Mouse (Mus musculus): ENCODE data around the gene Kxd1.

Gene Kxd1

DNA sequence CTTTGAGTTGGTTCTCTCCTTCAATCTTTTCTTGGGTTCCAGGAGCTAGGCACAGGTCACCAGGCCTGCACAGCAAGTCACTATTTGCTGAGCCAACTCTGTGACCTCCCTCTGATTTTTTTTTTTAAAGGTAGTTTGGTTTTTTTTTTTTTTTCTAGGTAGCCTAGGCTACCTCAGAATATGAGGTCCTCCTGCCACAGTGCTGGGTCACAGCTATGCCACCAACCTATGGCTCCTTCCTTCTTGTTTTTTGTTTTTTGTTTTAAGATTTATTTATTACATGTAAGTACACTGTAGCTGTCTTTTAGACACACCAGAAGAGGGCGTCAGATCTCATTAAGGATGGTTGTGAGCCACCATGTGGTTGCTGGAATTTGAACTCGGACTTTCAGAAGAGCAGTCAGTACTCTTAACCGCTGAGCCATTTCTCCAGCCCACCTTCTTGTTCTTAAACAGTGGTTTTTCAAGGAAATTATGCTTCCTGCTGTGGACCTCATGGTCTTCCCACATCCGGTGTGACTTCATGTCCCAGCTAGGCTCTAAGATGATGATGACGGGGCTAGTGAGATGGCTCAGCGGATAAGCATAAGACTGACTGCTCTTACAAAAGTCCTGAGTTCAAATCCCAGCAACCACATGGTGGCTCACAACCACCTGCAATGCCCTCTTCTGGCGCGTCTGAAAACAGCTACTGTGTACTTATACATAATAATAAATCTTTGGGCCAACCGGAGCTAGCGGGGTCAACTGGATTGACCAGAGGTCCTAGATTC is 21.8 kb upstream of the Kxd1 start:
- no peak for DNase-seq (ENCODE audit: low read depth in 1 of 2, low spot score in 2 of 2)

DNA sequence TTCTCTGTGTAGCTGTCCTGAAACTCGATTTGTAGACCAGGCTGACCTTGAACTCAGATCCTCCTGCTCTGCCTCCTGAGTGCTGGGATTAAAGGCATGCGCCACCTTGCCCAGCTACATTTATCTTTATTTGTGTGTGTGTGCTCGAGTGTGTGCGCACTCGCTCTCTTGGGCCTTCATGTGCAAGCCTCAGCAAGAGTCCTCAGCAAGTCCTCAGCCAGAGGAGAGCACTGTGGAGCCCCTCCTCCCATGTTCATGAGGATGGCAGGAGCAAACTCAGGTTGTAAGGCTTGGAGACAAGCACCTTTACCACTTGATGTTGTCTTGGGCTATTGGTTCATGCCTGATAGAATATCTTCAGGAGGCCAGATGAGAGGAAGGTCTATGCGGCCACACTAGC is 20.0 kb upstream of the Kxd1 start:
- DNase-seq (ENCODE audit: low read depth in 1 of 2, low spot score in 2 of 2) = no peak

DNA sequence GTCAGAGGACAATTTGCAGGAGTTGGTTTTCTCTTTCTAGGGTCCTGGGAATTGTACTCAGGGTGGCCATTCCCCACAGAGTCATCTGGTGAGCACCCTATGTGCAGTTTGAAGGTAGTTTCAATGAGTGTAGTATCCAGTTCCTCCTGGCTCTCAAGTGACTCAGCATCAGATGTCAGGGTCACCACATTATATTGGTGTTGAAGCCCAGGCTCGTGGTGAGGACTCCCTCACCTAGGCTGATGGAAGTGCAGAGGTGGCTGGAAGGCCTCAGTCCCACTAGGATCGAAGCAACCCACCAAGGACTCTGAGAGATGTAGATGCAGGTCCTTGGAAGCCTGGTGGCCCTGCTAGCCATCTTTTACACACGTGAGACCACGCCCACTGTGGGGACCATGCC is 18.7 kb upstream of the Kxd1 start:
- DNase-seq (ENCODE audit: low read depth in 1 of 2, low spot score in 2 of 2) = peak in 1 of 2 experiments; percentile 36

DNA sequence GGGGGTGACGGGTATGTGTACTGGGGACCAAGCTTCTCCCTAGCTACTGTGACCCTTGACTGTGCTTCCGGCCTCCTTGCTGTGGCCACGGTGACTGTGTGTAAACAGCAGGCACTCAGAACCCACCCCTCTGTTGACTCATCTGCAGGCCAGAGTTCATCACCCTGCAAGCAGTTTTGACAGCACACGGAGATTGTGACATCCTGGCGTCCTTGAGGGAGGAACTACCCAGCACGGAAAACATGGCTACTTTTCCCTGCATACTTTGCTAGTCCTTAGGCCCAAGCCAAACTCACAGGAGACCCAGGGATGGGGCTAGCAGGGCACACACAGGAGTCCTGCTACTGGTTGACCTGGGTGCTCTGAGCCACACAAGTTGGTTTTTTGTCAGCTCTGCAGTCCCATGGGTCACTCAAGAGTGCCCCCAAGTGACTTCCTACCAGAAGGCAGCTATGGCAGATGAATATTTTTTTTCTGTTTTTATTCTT is 16.5 kb upstream of the Kxd1 start:
- DNase-seq (ENCODE audit: low read depth in 1 of 2, low spot score in 2 of 2) = peak; percentile 68 to 79

DNA sequence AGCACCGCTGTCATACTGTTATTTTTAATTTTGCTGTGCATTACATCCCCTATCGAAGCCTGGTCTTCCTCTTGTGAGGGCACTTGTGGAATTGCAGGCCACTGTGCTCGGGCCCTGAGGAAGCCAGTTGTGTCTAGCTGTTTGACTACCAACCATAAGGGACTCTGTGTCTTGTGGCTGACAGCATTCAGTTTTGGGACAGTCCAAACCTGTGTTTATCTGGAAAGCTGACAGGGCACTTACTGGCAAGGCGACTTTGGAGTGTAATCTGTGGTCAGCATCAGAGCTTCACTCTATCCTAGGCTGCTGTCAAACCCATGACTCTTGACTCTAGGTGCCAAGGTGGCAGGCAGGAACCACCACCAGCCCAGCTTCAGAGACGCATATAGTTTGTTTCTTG is 13.3 kb upstream of the Kxd1 start:
- DNase-seq (ENCODE audit: low read depth in 1 of 2, low spot score in 2 of 2) = no peak

DNA sequence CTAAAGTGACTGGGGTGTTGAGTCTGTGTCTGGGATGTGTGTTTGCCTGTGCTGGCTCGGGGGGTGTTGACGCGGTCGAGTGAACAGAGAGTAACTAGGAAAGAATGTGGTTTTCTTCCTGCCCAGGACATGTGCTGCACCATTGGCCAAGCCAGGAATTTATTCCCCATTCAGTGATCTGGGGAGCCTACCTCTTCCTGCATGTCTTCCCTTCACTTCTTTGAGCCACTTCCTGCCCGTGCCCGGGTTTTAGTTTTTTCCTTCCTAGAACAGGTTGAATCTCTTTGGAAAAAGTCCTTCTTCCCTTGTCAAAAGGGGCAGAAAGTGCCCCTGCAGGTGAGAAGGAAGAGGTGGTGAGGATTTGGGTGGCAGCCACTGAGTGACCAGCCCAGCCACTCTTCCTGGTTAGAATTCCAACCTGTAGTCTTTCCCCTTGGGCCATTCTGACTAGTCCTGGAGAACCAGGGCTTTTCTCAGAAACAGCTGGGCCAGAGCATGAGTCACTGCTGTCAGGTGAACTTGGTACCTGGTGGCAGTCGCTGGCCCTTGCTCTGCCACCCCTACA is 12.8 kb upstream of the Kxd1 start:
- no peak for DNase-seq (ENCODE audit: low read depth in 1 of 2, low spot score in 2 of 2)

DNA sequence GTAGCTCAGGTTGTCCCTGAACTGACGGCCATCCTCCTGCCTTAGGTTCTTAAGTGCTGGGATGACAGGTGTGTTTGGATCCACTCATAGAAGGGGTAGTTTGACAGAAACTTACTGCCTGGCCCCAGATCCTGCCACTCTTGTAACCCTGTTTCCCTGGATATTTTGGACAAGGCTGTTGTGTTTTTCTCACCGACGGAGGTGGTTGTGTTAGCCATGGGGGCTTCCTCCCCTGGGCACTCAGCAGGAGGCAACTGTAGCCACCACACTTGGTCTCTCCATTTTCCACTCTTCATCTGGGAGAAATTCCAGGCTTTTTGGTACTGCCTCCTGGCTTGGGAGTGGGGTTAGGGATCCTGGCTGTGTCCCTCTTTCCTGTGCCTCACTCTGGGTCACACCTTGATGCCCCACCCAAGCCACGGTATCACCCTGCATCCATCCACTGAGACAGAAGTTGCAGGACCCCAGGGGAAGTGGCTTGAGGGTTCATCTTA is 12.3 kb upstream of the Kxd1 start:
- no peak for DNase-seq (ENCODE audit: low read depth in 1 of 2, low spot score in 2 of 2)

DNA sequence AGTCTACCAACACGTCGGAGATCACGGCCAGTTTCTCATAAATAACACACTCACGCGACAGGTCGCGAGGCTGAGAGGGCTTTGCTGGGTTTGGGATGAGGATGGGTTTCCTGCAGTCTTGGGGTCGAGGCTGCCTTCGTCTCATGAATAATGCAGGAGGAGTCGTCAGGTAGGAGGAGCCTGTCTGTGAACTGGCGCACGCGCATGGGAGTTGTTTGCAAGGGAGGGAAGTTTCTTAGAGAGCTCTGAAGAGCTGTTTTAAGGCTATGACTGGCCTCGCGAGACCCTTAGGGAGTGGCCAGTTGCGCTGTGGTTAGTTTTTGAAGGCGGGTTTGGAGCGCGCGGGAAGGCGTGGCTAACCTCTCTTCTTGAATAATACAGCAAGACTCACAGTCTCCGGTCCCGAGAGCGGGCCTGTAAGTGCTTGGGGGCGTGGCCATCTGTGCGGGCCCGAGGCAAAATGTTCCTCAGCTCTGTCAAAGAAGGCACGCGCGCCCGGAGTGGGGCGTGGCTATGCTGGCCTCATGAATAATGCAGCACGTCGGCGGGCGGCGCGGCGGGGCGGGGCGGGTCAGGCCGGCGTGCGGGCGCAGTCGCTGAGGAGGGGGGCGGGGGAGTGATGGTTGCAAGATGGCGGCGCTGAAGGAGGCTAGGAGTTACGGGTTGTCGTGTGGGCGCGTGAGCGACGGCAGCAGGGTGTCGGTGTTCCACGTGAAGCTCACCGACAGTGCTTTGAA is 11.5 kb upstream of the Kxd1 start, which contains the start of gene Ell:
Ell (plus strand) TSS at position 381 of the 737 bp plus-strand sequence.
- peak; percentile 98 to 99 for DNase-seq (ENCODE audit: low read depth in 1 of 2, low spot score in 2 of 2)

DNA sequence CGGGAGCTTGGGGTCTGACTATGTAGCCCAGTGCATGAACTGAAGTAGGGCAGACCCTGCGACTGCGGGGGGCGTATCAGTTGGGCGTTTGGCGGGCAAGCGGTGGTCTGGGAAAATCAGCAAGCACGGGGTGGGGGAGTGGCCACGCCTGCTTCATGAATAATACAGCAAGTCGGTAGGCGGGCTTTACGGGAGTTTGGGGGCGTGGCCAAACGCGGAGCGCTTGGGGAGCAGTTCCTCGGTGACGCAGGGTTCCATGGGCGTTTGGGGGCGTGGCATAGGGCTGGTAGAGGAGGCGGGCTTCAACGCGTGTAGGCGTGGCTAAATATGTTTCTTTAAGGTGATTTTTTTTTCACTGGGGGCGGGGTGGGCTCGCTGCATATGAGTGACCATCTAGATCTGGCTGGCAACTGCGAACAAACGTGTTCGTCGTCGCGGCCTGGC is 10.9 kb upstream of the Kxd1 start:
- DNase-seq (ENCODE audit: low read depth in 1 of 2, low spot score in 2 of 2) = peak; percentile 97 to 99

DNA sequence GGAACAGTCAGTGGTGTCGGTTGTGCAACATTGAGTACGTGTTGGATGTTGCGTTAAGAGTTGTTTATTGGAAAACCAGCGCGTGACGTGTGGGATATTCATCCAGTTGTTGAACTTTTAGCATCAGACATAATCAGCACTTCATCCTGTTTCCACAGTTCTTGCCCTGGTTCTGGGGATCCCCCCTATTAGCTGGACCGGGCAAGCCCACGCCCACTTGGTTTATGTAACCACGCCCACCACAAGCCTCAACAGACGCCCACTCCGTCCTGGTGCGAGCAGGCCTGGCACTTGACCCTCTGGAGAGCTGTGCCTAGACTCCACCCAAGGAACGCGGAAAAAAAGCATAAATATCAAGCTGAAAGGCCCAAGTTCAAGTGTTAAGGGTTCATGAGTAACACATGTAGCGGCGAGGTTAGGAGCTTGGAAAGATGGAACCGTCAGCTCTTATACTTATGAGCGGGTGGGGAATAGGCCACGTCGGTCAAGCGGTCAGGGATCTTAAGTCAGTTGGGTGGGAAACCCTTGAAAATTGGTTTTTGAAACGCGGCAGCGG is 10.3 kb upstream of the Kxd1 start:
- DNase-seq (ENCODE audit: low read depth in 1 of 2, low spot score in 2 of 2) = peak; percentile 59 to 77

DNA sequence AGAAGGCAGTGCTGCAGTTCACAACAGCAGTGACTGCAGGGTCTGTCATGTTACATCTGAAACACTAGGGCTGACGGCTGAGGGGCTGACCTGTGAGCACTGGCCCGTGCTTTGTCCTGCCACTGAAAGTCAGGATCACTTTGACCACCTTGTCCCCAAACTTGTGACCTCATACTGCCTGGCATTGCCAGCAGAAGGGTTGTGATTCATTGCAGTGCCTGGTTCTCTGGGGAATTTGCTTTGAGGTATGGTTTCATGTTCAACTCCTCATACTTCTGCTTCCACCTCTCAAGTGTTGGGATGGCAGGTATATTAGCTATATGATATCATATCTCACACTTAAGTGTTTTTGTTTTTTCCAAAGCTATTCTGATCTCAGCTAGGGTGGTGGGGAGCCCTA is 7.9 kb upstream of the Kxd1 start:
- DNase-seq (ENCODE audit: low read depth in 1 of 2, low spot score in 2 of 2) = no peak

DNA sequence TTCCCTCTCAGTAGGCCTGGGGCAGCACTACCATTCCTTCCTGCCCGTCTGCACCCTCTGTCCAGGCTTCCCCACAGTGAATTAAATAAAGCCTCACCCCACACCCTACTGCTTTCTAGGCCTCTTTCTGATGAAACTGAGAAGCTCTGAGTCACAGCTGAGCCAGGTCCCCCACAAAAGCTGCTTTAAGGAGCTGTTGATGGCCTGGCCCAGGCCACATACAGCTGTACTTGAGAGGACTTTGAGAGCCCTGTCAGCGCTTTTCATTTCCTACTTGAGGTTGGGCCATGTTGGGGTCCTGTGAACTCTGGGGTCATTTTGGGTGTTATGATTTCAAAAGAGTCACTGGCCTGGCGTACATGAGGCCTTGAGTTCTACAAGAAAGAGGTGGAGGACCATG is 7.5 kb upstream of the Kxd1 start:
- DNase-seq (ENCODE audit: low read depth in 1 of 2, low spot score in 2 of 2) = no peak

DNA sequence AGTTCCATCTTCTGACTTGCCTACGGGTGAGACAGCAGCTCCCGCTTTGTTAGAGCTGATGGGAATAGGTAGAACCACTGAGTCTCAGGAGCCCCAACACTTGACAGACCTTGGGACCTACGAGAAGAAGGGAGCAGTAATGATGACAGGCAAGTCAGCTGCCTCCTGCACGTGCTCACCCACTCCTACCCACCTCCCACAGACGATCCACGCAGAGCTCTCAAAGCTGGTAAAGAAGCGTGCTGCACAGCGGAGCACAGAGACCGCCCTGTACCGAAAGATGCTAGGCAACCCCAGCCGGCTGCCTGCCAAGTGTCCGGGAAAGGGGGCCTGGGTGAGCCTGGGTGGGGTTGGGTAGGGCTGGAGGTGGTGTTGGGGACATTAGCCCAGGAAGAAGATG is 6.5 kb upstream of the Kxd1 start:
- DNase-seq (ENCODE audit: low read depth in 1 of 2, low spot score in 2 of 2) = no peak

DNA sequence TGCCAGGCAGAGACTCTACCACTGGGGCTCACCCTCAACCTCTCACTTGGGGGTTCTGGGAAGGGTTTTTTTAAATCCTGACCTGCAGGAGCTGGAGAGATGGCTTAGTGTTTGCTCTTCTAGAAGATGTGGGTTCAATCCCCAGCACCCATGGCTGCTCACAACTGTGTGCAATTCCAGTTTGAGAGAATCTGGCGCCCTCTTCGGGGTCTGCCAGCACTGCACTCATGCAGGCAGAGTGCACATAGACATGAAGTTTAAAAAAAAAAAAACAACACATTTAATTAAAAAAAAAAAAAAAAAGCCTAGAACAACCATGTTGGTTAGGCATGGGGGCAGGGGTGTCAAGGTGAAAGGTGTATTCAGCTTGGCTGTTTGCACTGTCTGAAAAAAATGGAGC is 2.6 kb upstream of the Kxd1 start:
- DNase-seq (ENCODE audit: low read depth in 1 of 2, low spot score in 2 of 2) = no peak

DNA sequence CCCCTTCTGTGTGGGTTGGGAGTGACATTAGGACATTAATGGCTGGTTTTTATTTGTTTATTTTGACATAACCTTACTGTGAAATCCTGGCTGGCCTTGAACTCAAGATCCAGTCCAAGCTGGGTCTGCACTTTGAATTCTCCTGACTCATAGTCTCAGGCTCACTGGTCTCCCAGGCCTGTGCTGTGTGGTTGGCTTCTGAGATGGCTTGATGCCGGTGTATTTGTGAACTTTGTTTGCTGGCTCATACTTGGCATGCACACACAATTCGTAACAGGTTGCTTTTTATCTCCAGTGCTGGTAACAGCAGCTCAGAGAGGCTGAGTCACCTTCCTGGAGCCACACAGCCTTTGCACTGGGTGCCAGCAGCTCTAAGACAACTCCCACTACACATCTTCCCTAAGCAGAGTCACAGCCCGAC is 2.0 kb upstream of the Kxd1 start:
- no peak for DNase-seq (ENCODE audit: low read depth in 1 of 2, low spot score in 2 of 2)

DNA sequence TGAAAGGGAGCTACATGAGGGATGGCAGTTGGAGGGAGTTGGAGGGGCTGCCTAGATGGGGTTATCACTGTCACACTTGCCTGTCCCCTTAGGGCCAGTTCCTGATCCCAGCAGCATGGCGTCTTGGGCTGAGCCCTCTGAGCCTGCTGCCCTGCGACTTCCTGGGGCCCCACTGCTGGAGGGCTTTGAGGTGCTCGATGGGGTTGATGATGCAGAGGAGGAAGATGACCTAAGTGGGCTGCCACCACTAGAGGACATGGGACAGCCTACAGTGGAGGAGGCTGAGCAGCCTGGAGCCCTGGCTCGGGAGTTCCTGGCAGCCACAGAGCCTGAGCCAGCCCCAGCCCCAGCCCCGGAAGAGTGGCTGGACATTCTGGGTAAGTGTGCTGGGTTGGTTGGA is 1.5 kb upstream of the Kxd1 start:
- DNase-seq (ENCODE audit: low read depth in 1 of 2, low spot score in 2 of 2) = no peak

DNA sequence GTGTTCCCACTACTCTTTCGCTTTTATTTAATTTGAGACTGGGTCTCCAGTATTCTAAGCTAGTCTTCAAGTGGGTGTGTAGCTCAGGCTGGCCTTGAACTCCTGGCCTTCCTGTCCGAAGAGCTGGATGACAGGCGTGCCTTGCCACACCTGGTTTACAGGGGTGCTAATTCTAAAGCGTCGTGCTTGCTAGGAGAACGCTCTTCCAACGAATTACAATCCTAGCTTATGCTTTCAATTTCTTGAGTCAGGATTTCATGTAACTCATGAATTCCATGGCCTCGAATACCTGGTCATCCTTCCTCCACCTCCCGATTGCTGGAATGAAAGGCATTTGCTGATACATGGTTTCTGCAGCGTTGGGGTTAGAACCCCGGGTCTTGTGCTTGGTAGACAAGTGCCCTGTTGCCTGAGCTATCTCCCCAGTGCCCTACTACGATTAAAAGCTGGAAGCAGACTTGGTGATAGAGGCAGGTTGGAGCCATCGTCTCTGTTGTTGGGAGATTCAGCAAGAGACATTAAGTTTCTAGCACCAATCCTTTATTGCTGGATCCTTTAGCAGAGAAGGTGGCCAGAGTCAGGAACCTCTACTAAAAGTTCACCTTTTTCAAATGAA is 534 bp upstream of the Kxd1 start:
- DNase-seq (ENCODE audit: low read depth in 1 of 2, low spot score in 2 of 2) = no peak

DNA sequence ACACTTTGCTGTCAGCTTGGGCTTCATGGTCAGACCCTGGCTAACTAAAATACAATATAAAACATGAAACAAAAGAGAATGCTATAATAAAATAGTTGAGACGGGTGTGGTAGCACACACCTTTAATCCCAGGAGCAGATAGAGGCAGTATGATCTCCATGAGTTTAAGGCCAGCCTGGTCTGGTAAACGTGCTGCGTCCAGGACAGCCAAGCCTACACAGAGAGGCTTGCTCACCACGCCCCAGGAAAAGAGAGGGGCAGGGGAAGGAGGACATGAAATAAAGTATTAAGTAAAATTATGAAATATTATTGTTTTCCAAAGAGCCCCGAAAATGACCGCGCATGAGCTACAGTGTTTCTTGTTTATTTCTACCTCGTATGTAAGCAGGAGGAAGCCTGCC is 645 bp downstream of the Kxd1 start:
- no peak for DNase-seq (ENCODE audit: low read depth in 1 of 2, low spot score in 2 of 2)

DNA sequence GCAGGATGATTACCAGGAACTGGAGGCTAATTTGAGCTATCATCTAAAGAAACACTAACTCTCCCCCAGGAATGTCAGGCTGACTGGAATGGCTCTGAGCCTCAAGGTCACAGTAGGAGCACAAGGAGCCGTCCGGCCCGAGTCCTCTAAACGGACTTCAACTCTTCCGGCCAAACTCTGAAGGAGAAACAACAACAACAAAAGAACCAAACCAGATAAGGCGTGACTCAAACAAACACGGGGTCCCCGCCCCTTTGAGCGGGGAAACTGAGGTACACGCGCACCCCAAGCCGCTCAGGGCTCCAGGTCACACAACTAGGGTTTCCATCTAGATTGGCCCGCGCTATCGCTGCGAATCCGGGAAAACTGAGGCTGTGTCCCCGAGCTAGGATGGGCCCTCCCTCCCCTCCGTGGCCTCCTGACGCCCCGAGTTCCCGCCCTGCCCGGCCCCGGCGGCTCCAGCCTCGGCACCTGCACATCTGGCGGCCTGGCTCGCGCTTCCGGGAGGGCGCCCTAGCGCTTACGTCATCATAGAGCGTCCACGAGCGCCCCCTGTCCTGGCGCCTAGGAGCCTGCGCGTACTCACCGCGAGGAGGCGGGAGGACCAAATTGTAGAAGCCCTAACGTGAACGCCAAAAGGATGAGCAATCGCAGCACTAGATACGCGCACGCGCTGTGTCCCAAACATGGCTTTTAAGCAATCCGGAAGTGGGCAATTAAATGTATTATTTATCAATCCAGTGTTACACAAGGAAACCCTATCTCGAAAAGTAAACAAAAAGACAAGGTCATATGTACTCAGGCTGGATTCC is 5.0 kb downstream of the Kxd1 start:
- DNase-seq (ENCODE audit: low read depth in 1 of 2, low spot score in 2 of 2) = peak; percentile 90 to 94

DNA sequence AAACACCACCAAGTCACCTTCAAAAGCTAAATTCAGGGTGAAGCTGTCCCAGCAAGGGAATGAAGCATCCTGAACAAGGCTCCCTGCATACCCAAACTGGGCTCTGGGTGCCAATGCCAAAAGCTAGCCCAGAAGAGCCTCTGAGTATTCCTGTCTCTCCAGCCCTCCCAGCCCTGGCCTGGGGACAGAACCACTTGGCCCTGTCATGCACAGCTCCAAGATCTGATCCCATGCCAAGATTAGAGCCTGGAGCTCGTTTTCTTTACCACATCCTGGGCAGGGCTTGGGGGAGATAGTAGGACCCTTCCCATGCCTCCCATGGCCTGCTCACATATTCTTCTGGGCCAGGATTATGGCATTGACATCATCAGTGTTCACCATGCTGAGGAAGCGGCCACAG is 8.2 kb downstream of the Kxd1 start:
- no peak for DNase-seq (ENCODE audit: low read depth in 1 of 2, low spot score in 2 of 2)
